Mouse (Mus musculus) embryo, embryonic 11 days (tissue): ENCODE data around the gene Gdf1.

Source experiments
- DNase-seq: peaks from one replicate; pipeline ENCODE4 v3.0.0-alpha.2; 2015

The Gdf1 gene

DNA sequence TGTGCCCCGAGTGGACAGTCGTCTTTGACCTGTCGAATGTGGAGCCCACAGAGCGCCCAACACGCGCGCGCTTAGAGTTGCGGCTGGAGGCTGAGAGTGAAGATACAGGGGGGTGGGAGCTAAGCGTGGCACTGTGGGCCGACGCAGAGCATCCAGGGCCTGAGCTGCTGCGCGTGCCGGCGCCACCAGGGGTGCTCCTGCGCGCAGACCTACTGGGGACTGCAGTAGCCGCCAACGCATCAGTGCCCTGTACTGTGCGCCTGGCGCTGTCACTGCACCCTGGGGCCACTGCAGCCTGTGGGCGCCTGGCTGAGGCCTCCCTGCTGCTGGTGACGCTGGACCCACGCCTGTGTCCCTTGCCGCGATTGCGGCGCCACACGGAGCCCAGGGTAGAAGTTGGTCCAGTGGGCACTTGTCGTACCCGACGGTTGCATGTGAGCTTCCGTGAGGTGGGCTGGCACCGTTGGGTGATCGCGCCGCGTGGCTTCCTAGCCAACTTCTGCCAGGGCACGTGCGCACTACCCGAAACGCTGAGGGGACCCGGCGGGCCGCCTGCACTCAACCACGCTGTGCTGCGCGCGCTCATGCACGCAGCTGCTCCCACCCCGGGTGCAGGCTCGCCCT, 1.2 kb downstream of the Gdf1 start:
- DNase-seq, result peak; percentile 87

DNA sequence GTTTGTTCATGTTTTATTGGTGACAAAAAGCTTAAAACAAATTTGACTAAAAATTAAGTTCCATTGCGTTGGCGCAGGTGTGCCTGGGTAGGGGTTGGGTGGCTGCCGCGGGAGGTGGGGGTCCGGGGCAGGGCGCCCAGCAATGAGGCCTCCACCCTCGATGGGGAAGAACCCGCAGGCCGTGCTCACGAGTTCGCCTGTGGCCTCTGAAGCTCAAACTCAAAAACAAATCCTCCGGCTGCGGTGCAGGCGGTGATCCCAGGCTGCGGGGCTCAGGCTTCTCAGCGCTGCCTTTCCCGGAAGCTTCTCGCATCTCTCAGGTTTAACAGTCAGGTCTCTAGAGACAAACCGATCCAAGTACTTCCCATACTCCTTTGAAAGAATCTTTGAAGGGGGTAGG, 1.9 kb downstream of the Gdf1 start:
- DNase-seq, result peak; percentile 34

DNA sequence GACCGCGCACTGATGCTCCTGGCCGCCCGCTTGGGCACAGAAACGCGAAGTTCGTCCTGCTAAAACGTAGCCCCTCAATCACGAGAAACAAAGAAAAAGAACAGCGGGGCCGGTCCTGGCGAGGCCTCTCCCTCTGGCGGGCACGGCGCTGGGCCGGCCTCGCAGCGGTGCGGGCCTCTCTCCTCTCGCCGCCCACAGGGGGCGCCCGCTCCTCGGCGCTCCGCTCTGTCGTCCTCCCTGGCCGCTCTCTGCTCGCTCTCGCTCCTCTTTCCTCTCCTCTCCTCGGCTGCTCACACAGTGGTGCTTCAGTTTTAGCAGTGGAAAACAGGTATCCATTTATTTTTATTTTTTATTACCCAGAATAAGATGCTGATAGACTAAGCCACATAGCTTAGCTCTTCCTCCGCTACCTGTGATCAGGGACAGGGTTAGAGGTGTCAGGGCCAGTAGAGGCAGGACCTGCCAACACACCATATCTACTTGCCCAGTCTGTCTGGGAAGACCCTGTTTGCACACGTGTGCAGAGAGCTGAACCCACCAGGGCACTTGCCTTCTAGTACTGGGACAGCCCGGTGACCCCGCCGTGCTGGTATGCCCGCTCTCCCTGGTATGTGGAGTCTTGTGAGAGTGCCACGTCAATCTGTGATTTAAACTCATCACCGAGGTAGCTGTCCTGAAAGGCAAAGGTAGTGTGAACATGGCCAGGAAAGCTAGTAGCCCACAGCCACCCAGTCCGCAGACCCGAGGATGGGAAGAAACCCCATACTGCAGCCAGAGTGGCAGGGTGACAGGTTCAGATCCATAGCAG, 2.7 kb downstream of the Gdf1 start:
- peak; percentile 90 for DNase-seq

DNA sequence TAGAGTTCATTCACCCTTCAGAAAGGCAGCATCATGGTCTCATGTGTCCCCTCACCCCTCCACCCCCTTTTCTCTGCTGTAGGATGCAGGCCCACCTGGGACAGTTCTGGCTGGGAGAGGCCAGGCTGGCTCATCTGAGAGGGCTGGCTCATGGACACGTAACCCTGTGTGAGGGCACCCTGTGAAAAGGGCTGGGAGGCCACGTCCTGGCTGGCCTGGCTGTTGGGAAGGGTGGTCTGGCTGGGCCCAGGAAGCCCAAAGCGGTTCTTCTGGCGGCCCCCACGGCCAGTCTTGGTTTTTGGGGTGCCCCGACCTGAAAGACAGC, 3.2 kb downstream of the Gdf1 start:
- DNase-seq, result no peak

DNA sequence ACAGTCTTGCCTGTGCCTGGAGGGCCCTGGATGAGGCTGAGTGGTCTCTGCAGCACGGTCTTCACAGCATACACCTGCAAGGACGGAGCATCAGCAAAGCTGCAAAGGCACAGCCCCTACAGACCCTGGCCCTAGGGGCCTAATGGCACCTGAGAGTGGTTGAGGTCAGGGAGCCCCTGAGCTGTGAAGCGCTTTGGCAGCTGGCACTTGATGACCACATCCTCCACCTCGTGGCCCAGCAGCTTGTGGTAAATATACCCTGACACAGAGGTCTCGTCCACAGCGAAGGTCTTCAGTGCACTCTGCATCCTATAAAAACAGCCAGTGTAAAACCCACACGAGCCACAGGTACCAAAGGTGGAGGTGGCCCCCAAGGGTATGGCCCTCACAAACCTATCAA, 9.3 kb downstream of the Gdf1 start:
- DNase-seq, result no peak

DNA sequence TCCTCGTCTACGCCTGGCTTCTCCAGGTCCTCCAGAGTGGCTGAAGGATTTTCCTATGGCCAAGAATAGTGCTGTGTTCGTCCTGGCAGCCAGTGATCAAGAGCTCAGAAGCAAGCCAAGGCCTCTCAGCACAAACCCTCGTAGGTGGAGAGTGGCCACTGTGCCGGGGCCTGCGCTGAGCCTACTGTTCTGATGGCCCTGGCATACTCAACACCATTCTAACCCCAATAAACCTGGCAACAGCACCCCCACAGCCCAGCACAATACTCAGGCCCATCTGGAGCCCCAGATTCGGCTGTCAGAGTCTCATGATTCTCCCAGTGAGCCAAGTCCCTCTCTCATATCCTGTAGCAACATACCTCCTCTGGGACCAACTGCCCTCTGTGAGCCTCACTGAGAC, 11.0 kb downstream of the Gdf1 start:
- DNase-seq, result no peak

DNA sequence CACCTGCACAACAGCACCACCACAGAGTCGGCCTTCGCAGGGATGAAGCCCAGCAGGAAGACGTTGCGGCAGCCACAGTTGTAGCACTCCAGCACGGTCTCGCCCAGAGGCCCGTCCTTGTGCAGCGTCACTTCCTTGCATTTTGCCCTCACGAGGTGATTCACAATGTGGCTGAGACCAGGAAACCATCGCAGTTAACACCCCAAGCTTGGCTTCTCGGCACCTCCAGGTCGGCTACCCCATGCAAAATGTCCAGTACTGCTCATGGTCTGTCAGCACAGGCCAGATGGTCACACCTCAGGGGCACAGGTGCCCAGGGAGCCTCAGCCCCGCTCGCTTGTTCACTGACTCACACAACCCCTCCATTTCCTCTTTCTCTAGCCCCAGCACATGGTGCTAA, 12.4 kb downstream of the Gdf1 start:
- no peak for DNase-seq

DNA sequence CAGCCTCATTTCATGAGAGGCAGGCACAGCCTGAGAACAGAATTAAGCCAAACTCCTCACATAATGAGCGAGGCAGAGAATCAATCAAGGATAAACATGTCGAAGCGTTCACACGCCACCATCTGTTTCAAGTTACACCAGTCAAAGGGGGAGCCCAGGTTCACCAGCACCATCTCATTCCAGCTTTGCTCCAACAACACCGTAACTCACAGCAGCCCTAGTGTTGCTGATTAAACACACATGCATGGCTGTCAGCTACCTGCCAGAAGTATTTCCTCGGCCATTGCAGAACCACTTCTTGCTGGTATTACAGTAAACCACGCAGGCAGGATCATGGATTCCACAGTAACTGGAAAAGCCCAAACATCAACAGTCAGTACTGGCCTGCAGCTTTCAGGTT, 13.5 kb downstream of the Gdf1 start:
- DNase-seq, result peak; percentile 48

DNA sequence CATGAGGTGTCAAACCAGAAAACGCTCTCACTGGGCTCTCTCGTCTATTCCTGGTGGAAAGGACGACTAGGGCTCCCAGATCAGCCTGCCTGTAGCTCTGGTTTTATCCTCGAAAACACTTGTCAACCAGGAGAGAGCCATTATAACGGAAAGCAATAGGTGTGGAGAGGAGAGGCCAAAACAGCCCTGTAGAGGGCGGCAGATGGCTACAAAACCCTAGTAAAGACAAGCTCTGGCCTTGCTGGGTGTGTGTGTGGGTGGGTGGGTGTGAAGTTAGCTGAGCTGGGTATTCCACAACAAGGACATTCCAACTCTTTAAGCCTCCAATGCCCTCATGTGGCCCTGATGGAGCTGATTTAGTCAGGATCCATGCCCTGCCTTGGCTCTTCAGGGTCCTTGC, 14.1 kb downstream of the Gdf1 start:
- DNase-seq, result peak; percentile 56

DNA sequence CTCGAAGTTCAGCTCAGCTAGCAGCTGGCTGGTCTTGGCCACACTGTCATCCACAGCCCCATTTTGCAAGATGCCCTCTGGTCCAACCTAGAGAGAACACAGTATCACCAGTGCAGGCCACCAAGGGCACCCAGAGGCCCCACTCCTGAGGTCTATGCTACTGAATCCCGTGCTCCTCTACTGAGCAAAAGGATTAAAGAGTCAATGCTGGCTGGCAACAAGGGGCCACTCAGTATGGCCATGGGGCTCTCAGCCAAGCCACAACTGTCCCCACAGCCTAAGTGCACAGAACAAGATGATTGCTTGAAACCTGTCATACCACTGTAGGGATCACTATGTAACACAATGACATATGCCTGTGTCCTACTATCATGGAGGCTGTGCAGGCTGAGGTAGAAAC, 14.7 kb downstream of the Gdf1 start:
- DNase-seq, result no peak

DNA sequence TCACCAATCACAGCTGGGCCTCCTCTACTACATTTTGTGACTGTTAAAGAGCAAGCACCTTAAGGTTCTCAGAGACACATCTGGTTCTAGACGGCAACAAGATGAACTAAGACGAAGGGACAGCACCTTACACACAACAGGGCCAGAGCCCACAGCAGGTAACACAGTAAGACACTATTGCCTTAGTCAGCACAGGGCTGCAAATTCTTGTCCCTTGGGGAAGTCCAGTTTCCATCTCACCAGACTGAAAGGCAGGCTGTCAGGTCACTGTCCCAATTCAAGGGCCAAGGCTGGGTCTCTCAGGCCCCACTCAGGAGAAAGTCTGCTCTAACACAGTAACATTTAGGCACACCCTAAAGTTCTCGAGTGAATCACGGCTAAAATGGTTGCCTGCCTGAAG, 17.8 kb downstream of the Gdf1 start:
- no peak for DNase-seq

DNA sequence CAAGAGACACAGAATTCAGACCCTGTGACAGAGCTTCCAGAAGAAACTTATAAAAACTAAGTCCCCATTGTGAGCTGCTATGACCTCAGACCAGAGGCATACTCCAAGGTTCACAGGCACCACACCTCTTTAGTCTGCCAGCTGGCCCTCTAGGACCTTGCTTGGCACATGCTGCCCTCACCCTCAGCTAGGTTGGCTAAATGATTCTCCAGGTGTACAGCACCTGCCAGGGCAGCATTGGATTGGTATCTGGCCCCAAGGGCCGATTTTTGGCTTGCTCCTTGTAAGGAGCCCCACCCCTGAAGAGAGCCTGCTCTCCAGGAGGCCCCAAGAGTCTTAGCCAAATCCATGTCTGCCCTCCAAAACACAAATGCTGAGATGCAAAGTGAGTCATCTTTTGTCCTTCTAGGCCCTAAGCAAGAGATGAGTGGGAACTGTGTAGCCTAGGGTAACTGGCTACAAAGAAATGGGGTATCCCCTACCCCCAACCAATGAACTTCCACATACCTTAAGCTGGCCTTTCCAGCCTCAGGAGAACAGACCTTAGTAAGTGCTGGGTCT, 18.3 kb downstream of the Gdf1 start:
- no peak for DNase-seq

DNA sequence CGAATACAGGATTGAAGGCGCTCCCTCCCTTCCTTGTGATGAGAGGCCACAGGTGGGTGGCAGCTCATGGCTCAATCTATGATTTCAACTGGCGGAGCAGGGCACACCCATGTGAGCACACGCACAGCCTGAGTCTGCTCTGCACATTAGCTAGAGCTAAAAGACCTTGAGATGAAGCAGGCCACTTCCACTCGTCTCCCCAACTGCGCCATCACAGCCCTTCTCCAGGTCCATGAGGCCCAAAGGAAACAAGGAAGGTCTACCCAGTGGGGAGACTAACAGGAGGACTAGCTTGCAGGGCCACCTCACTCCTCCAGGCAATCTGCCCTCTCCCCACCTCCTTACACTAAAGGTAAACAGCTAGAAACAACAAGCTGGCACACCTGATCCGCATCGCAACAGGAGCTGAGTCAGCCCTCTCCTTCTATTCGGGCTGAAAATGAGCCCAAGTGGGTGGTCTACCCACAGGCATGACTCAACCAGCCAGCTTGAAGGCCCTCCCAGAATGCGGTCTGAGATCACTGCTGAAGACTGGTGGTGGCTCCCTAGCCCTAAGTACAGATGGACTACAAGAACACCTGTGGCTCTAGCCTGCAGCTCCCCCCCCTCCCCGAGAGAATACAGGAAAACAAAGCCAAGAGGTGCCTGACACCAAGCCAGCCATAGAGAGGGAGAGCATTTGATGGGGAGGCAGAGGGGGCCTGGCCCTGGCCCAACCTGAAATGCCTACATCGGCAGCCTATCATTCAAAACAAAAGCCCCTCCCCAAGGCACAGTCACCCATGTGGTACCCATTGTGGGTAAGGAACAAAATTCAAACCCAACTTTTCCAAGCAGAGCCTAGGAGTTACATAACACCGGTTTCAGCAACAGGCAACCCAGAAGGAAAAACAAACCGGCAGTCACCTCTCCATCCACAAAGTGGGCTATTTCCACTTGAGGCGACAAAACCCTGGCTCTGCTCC, 21.7 kb downstream of the Gdf1 start:
- DNase-seq, result no peak

DNA sequence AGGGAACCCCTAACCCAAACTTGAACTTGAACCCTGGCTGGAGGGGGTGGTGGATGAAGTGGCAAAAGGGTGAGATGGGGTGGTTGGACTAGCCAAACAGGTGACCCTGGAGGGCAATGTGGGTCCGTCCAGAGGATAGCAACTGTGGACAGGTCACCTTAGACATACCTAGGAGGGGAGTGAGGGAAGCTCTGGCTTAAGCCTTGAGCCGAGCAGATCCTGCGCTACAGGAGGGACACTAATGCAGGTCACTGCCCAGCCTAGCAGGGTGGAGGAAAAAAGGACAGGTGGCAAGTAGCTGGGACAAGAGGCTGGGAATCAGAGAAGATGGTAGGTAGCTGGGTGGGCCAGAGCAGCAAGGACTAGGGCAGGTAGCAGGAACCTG, 22.4 kb downstream of the Gdf1 start:
- no peak for DNase-seq

DNA sequence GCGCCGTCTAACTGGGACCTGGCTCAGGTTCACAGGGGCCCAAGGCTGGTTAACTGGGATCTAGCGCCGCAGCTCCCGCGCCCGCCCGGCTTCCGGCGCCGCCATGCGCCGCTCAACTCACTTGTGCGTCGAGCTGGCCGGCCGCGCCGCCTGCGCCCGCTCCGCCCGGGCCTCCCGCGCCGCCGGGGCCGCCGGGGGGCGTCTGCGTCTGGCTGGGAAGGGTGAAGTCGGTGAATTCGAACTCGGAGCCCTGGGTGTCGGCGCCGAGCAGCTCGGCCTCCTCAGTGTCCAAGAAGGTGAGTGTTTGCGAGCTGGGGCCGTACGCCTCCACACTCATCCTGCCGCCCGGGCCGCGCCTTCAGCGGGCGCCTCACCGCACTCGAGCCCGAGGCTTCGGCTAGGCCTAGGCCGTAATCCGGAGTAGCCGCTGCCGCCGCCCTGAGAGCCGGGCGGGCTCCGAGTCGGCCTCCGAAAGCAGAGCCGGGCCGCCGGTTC, 23.1 kb downstream of the Gdf1 start:
- DNase-seq, result no peak

DNA sequence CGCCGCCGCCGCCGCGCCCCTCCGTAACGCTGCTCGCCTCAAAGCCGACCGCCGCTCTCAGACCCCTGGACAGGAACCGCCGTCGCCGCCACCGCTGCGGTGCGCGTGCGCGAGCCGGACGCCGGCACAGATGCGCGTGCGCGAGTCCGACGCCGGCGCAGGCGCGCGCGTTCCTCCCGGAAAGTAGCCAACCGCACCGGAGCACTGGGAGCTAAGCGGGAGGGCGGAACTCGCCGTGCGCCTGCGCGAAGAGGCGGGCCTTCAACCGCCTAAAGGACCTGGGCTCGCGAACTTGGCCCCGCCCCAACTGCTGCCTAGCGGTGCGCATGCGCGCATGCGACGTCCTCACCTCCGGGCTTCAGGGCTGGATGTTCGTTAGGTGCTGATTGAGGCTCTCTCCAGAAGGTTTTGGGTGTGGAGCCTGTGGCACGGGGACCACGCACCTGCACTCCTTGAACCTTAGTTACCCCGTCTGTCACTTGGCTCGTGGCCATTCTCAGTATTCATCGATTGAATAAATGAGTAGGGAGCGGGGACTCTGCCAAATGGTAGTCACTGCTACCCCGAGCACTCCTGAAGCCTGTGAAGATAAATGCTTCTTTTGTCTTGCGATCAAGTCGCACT, 23.7 kb downstream of the Gdf1 start, which contains the start of gene Upf1:
Upf1 (minus strand) TSS at position 85 of the 624 bp plus-strand sequence.
- DNase-seq, result peak; percentile 99

DNA sequence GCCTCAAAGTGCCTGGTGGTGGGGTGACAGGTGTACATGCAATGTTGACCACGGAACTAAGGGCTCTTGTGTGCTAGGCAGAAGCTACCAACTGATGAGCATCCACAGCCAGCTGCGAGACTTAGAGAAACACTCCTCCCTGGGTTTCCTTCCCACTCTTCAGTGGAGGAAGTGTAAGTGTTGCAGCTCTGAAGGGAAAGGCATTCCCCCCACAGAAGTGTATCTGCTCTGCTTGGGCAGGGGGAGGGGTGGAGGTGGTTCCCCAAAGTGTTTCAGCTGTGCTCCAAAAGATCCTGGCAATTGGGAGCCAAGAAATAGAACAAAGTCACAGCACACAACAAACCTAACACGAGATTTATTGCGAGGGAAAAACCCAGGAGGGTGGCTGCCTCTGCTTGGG, 24.4 kb downstream of the Gdf1 start:
- no peak for DNase-seq

DNA sequence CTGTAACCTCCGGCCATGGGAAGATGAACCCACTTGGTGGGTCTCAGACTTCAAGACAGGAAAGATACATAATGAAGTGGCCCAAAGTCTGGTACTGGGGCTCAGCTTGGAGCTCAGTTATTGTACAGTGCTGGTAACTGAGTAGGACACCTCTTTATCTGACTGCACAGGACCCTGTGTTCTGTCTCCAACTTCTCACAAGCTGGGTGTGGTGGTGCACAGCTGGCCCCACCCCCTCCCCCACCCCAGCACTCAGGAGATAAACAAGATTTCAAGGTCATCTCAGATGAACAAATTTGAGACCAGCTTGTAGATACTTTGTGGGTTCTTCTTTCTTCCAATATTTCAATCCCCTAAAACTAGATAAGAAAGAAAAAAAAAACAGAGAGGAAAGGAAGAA, 26.5 kb downstream of the Gdf1 start:
- DNase-seq, result no peak

DNA sequence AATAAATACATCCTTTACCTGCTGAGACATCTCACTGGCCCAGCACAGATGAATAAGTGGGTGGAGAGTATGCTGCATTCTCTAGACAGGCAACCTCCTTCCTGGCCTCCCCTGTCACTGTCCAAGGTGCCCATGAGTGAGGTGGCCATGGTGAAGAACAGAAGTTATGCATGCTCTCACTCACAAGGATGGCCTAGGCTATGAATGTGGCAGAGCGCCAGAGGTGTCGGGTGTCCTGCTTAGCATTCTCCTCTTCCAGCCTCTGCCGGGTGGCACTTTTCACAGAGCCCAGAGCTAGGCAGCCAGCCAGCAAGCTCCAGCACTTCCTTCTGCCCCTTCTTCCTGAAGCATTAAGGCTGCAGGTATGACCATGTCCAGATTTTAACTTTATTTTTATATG, 29.8 kb downstream of the Gdf1 start:
- DNase-seq, result no peak

DNA sequence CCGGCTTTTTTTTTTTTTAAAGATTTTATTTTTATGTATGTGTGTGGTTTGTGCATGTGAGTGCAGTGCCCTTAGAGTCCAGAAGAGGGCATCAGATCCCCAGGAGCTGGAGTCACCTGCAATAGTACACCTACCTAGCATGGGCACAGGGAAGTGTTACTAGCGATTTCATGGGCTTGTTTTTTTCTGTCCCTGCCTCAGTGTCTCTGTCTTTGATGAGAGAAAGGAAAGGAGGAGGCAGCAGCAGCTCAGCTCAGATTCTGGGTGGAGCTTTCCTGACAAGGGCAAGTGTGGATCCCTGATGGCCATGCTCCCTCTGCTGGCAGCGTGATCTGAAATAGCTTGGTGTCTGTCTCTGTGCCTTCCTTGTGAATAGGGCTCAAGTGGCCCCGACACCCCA, 31.2 kb downstream of the Gdf1 start:
- peak; percentile 34 for DNase-seq

DNA sequence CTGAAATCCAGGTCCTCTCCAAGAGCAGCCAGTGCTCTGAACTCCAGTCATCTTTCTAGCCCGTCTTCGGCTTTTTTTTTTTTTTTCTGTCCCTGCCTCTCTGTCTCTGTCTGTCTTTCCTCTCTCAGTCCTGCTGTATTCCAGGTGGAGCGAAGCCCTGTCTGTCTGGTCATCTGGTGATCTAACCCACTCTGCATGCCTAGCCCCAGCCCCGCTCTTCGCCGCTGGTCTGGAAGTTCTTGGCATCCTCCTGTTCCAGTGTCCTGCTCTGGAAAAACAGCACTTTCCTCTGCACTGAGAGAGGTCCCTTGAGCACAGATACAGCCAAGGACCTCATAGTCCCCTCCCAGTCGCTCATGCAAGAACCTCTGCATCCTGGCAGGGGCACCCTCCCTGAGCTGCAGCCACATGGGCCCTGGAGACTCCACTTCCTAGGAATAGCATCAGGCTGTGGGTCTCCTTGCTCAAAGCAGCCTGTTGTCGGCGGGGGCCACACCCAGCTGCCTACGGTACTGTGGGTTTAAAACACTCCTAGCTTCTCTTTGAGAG, 31.9 kb downstream of the Gdf1 start:
- no peak for DNase-seq

DNA sequence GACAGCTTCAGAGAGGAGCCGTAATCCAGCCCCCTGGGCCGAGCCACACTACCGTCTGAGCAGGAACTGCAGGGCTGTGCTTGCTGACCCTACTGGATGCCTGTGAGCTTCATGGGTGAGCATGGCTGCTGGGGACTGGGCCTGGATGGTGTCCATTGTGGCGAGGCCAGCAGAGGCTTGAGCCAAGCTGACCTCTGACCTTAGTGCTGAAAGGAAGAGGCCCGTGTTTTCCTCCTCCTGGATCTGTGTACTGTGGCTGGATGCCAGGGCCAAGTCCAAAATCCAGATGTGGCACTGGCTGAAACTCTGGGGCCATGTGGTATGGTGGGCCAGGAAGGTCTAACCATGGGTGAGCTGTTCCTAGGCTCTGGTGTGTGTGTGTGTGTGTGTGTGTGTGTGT, 34.4 kb downstream of the Gdf1 start:
- DNase-seq, result no peak
